Mouse (Mus musculus) heart, adult 2 months (tissue): ENCODE results near the gene Srp68. TPM values are rescaled to one million over a fixed set of nuclear protein-coding genes. Genes with fewer than 3 reads are reported as not detected.

Experiments
- DNase-seq, 2 experiments: peaks; one replicate each; pipeline ENCODE4 v3.0.0; 2021
- H3K27ac ChIP-seq: fragments of 200-600 bp; 2 replicates; pipeline ENCODE4 v1.8.1; 2022
- H3K27me3 ChIP-seq: fragments of 200-500 bp; 2 replicates; pipeline ENCODE4 v1.6.1; 2012; ENCODE audit warnings: mild to moderate bottlenecking, low read length, inconsistent platforms, mixed read lengths; ENCODE audit not compliant: control insufficient read depth, insufficient read depth
- H3K36me3 ChIP-seq: fragments of 200-500 bp; 2 replicates; pipeline ENCODE4 v1.6.1; 2012; ENCODE audit warnings: low read length, inconsistent platforms; ENCODE audit not compliant: control insufficient read depth, insufficient read depth
- H3K4me1 ChIP-seq: fragments of 200-500 bp; 2 replicates; pipeline ENCODE4 v1.6.1; 2011; ENCODE audit warnings: low read length; ENCODE audit not compliant: control insufficient read depth, insufficient read depth
- H3K4me3 ChIP-seq: fragments of 200-600 bp; 2 replicates; pipeline ENCODE4 v1.8.1; 2022
- H3K79me2 ChIP-seq: fragments of 200-500 bp; replicated peaks from 2 replicates; pipeline ENCODE4 v1.6.1; 2012; ENCODE audit warnings: mild to moderate bottlenecking, inconsistent platforms, low read length, moderate library complexity, mixed read lengths; ENCODE audit not compliant: control insufficient read depth, insufficient read depth
- H3K9ac ChIP-seq: fragments of 200-500 bp; 2 replicates; pipeline ENCODE4 v1.6.1; 2012; ENCODE audit warnings: low read depth, mild to moderate bottlenecking, control low read depth, inconsistent platforms, low read length, mixed read lengths
- CTCF ChIP-seq: fragments of 200-600 bp; IDR thresholded peaks from 2 replicates; pipeline ENCODE4 v1.8.1; 2022; ENCODE audit warnings: antibody characterized with exemption, mild to moderate bottlenecking, moderate library complexity
- EP300 ChIP-seq: fragments of 200-500 bp; IDR thresholded peaks from 2 replicates; pipeline ENCODE4 v1.6.1; 2011; ENCODE audit warnings: low read depth, low read length, control low read depth; ENCODE audit not compliant: insufficient read depth
- POLR2A ChIP-seq: fragments of 200-500 bp; IDR thresholded peaks from 2 replicates; pipeline ENCODE4 v1.6.1; 2011; ENCODE audit warnings: mild to moderate bottlenecking, low read depth, low read length, control low read depth; ENCODE audit not compliant: insufficient read depth
- WGBS: fragments of 180-500 bp; shearing (Covaris S2); methylation state at CpG from one replicate; pipeline ENCODE4 v1.1.7; 2018; 5-methylcytosine and 5-hydroxymethylcytosine counted together
- intact Hi-C: fragments of 180-260 bp; cut with DNase I; formaldehyde crosslinking; loops from one replicate; pipeline ENCODE4 v1.15.1; 2025
- polyA plus RNA-seq: library from polyadenylated mRNA; depleted of rRNA; stranded (reverse); fragments of >200 nt; gene quantifications from 2 replicates; pipeline ENCODE4 v1.2.3, GENCODE M21; 2012
- total RNA-seq, 2 experiments: library from RNA; stranded (reverse); gene quantifications; 2 replicates each; pipeline ENCODE4 v1.2.3; 2021

Srp68 gene
- total and polyA plus RNA-seq, 3 experiments, result 40.0 to 71.2 (median 61.5) TPM

DNA sequence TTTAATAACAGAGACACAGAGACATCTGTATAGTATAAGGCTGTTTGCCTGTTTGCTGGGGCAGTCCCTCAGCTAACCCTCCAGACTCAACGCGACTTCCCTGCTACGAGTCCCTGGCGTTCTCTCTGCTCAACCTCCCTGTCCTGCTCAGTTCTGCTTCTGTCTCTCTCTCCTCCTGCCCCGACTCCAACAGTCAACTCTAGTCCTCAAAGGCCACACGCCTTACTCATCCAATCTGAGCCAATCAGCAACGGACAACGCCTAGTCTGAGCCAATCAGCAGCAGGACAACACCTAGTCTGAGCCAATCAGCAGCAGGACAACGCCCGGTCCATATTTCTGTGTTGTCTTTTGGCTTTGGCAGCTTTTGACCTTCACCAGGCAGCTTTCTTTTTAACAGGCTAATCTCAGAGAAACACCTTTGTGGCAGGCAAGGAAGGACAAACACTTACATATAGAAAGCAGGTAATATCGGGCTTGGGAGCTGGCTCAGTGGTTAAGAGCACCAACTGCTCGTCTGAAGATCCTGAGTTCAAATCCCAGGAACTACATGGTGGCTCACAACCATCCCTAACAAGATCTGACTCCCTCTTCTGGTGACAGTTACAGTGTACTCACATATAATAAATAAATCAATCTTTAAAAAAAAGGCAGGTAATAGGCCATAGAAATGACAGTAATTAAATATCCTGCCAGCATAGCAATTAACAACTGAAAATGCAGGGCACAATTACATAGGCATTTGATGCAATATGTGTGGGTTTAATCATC is 33.9 kb upstream of the Srp68 start:
- no peak overlapping the region for H3K27ac ChIP-seq
- no peak overlapping the region for H3K9ac ChIP-seq
- no peak overlapping the region for H3K4me3 ChIP-seq
- H3K36me3 ChIP-seq, result no peaks in the 10 kb centered on the region
- DNase-seq, result no peak
- intact Hi-C loops, result loop anchor here (2.0 kb wide), 1 partner anchor 33 kb away; the partner anchor contains the start of gene Srp68
- no peaks in the 10 kb centered on the region; the same call in 1 of the 2 replicates for H3K4me1 ChIP-seq
- no peaks in the 10 kb centered on the region for H3K27me3 ChIP-seq
- TF ChIP-seq EP300 (no peak), CTCF (no peak), POLR2A (no peak)
- 91% methylated on average over 12 of the region's 12 CpGs for WGBS
- H3K79me2 ChIP-seq, result no peaks in the 10 kb centered on the region

DNA sequence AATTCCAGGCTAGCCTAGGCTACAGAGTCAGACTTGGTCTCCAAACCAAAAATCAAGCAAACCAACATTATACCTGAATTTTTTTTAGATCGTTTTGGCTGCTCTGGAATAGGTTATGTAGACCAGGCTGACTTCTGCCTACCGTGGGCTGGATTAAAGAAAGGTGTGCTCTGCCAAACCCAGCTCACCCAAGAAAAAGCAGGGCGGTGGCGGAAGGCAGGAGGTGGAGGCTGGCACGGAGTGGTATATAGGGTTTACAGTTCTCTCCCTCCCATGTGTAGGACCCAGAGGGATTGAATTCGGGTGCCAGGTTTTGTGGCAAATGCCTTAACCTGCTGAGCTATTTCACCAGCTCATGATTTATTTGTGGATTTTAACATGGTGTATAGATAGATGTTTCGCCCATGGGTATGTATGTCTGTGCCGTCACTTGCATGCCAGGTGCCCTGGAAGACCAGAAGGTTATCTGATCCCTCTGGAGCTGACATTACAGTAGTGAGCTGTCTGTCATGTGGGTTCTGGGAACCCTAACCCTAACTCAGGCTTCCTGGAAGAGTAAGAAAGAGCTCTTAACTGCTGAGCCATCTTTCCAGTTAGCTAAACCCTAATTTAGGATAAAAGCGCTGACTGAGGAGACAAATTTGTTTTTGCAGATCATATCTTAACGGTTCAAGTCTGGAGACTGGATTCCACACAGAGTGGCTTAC is 33.2 kb upstream of the Srp68 start, which contains the start of gene Exoc7:
Gene Exoc7, minus strand, starts transcription at position 215 of the 707 bp plus-strand sequence.
- TF ChIP-seq POLR2A (no peak), EP300 (no peak), CTCF (no peak)
- intact Hi-C loops, result loop anchor here (2.0 kb wide), 1 partner anchor 32 kb away; the partner anchor contains the start of gene Srp68
- DNase-seq, result no peak
- Histone ChIP-seq H3K4me1 (no peaks in the 10 kb centered on the region; the same call in 1 of the 2 replicates), H3K9ac (peak within 1 kb of the TSS; percentile 77), H3K27me3 (no peaks in the 10 kb centered on the region), H3K36me3 (no peaks in the 10 kb centered on the region), H3K79me2 (no peaks in the 10 kb centered on the region), H3K4me3 (peak within 1 kb of the TSS; percentile 76), H3K27ac (peak within 1 kb of the TSS; percentile 84)
- WGBS, result 81% methylated on average over 10 of the region's 10 CpGs

DNA sequence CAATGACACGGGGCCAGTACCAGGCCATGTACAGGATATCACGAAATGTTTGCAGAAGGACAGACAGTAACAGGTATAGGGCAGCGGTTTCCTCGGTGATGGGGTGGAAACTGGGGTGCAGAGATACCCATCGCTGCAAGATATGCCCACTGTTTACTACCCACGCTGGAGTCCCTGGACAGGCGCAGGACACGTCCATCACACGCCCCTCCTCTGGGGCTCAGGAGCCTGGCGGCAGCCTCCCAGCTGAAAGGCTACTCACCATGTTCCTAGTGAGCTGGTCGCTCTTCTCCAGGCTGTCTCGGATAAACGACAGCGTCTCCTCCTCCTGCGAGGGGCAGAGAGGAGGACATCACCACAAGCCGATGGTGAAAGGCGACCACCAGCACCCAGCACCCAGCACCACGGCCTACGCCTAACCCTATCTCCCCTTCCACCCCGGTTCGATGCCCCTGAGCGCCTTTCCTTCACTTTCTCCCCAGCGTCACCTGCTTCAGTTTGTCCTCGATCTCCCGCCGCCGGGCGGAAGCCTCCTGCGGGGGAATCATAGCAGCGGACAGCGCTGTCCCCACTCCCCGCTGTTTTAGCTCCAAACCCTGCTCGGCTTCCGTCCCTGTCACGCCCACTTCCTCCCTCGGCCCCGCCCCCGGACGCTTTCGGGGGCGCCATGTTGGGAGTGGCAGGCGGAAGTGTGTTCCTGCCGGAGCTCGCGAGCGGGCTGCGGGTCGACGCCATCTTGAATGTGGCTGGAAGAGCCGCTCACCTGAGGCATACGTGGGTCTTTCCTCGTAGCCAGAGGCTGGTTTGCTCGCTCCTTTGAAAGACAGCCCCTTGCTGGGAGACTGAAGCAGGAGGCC is 32.3 kb upstream of the Srp68 start:
- H3K27ac ChIP-seq, result peak overlapping the region; percentile 84
- 1% methylated on average over 53 of the region's 53 CpGs for WGBS

DNA sequence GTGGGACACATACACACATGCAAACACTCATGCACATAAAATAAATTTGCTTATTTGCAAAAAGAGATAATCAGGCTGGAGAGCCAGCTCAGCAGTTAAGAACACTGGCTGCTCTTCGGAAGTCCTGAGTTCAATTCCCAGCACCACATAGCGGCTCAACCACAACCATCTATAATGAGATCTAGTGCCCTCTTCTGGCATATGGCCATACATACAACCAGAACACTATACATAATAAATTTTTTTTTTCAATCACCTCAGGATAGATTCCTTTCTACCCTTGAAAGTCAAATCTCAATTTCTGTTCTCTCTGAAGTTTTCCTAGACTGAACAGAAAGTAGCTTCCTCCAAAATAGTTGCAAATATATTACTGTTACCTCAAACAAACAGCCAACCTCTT is 31.4 kb upstream of the Srp68 start:
- no peaks in the 10 kb centered on the region; the same call in 1 of the 2 replicates for H3K4me1 ChIP-seq
- 96% methylated on average over 2 of the region's 2 CpGs for WGBS
- intact Hi-C loops, result no loop called here
- no peaks in the 10 kb centered on the region for H3K79me2 ChIP-seq
- no peak overlapping the region for H3K27ac ChIP-seq
- H3K9ac ChIP-seq, result no peak overlapping the region
- TF ChIP-seq CTCF (no peak), POLR2A (no peak), EP300 (no peak)
- H3K27me3 ChIP-seq, result no peaks in the 10 kb centered on the region
- no peak for DNase-seq
- H3K36me3 ChIP-seq, result no peaks in the 10 kb centered on the region
- no peak overlapping the region; the same call in 1 of the 2 replicates for H3K4me3 ChIP-seq

More for the DNA sequence above, 32.3 kb upstream of the Srp68 start:
- TF ChIP-seq POLR2A, result peak; percentile 69
- peak; percentile 66; the same call in 1 of the 2 replicates for TF ChIP-seq EP300
- 0 out of 2 replicates have a peak, but pooled peaks have one; percentile 6 for TF ChIP-seq CTCF
- Histone ChIP-seq H3K4me1 (no peaks in the 10 kb centered on the region; the same call in 1 of the 2 replicates), H3K36me3 (no peaks in the 10 kb centered on the region), H3K79me2 (no peaks in the 10 kb centered on the region), H3K4me3 (peak overlapping the region; percentile 76), H3K27me3 (no peaks in the 10 kb centered on the region), H3K9ac (peak overlapping the region; percentile 77)
- intact Hi-C loops, result loop anchor here (2.0 kb wide), 1 partner anchor 32 kb away; the partner anchor contains the start of gene Srp68
- peak; percentile 92 to 94 for DNase-seq

DNA sequence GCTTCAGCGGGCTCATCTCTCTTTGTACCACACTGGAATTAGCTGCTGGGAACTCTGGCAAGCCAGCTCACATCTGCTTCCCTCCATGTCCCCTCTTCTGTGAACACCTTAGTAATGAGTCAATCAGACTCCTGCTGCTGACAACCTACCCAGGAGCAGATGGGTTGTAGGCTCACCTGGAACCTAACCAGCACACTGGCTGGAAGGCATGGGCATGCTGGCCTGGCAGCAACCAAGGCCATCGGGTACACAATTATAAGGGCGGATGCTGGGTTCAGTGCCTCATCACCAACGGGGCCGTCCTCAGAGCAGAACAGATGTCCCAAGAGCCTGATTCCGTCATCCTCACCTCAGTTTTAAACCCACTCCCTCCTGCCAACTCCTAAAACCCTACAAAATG is 24.6 kb upstream of the Srp68 start:
- H3K4me1 ChIP-seq, result no peaks in the 10 kb centered on the region
- no peak overlapping the region for H3K9ac ChIP-seq
- H3K4me3 ChIP-seq, result no peak overlapping the region
- no peaks in the 10 kb centered on the region for H3K27me3 ChIP-seq
- 94% methylated on average over 6 of the region's 6 CpGs for WGBS
- intact Hi-C loops, result no loop called here
- H3K79me2 ChIP-seq, result no peaks in the 10 kb centered on the region
- H3K27ac ChIP-seq, result no peak overlapping the region
- no peaks in the 10 kb centered on the region for H3K36me3 ChIP-seq
- TF ChIP-seq CTCF (no peak), POLR2A (no peak), EP300 (no peak)
- DNase-seq, result no peak
